Mouse (Mus musculus) v-Abl transformed pro-B cells (cell line): ENCODE results near the gene Tbx10.
"Not testable (repeated sequence)": the region's sequence is repeated elsewhere in the genome, so short reads cannot be mapped to it uniquely, and the experiment has no call there.

Source experiments
- in situ Hi-C, 2 experiments: fragments of 400-800 bp; cut with MboI; formaldehyde crosslinking; loops; one replicate each; pipeline ENCODE4 v1.15.1; 2025; ENCODE audit not compliant: unreplicated experiment in 2 of 2

Gene Tbx10

GRCm38 (mm10) chr19:4033742-4034141 lies 41.2 kb downstream of the Tbx10 start:
- in situ Hi-C loops = no loop called here

GRCm38 (mm10) chr19:4036327-4037045 lies 43.9 kb downstream of the Tbx10 start:
- in situ Hi-C loops = no loop called here

- in situ Hi-C loops = not testable (repeated sequence)
These were observed 44.7 kb downstream of the Tbx10 start for GRCm38 (mm10) chr19:4037154-4037787.

- in situ Hi-C loops = no loop called here
These were observed 45.3 kb downstream of the Tbx10 start, which contains the start of gene Gstp1 for GRCm38 (mm10) chr19:4037788-4038232. Gene Gstp1, minus strand, starts transcription at chr19:4037985.

GRCm38 (mm10) chr19:4040941-4041340 lies 48.4 kb downstream of the Tbx10 start:
- in situ Hi-C loops = loop anchor here in 1 of 2 experiments (5.0 kb wide), 1 partner anchor 39 kb away; the partner anchor contains the start of genes Doc2g, Gm49405 and Nudt8

GRCm38 (mm10) chr19:4041500-4041899 lies 48.9 kb downstream of the Tbx10 start:
- in situ Hi-C loops = loop anchor here in 1 of 2 experiments (5.0 kb wide), 1 partner anchor 39 kb away; the partner anchor contains the start of genes Doc2g, Gm49405 and Nudt8

GRCm38 (mm10) chr19:4042124-4042523 lies 49.6 kb downstream of the Tbx10 start:
- in situ Hi-C loops = loop anchor here in 1 of 2 experiments (5.0 kb wide), 1 partner anchor 40 kb away; the partner anchor contains the start of genes Doc2g, Gm49405 and Nudt8

- in situ Hi-C loops = loop anchor here in 1 of 2 experiments (5.0 kb wide), 1 partner anchor 42 kb away; the partner anchor contains the start of genes Doc2g, Gm49405 and Nudt8
These were observed 51.6 kb downstream of the Tbx10 start for GRCm38 (mm10) chr19:4044109-4044508.

GRCm38 (mm10) chr19:4045966-4046865 lies 53.7 kb downstream of the Tbx10 start, which contains the start of gene Gstp2:
Gene Gstp2, minus strand, starts transcription at chr19:4046023.
- in situ Hi-C loops = no loop called here

GRCm38 (mm10) chr19:4046866-4047254 lies 54.3 kb downstream of the Tbx10 start:
- in situ Hi-C loops = no loop called here

- in situ Hi-C loops = no loop called here
These were observed 55.3 kb downstream of the Tbx10 start for GRCm38 (mm10) chr19:4047859-4048258.

GRCm38 (mm10) chr19:4049069-4049468 lies 56.5 kb downstream of the Tbx10 start:
- in situ Hi-C loops = not testable (repeated sequence)
